Mouse (Mus musculus) stomach, embryonic 16.5 days (tissue): ENCODE measurements at regions not wholly inside any gene's neighbourhood (a gene's known extent, or its start where the extent isn't known, plus 50 kb on each side); places are given as distances from the start of the nearest gene placed in this dataset.

ENCODE experiments used
- ATAC-seq: fragments of 200-750 bp; cut with Nextera tagmentation; 2 replicates; pipeline ENCODE4 v1.8.0; 2017; ENCODE audit warnings: moderate number of reproducible peaks, moderate TSS enrichment; ENCODE audit not compliant: insufficient read depth, low FRiP score
- H3K27ac ChIP-seq: fragments of 300-500 bp; sonication (generic); 2 replicates; pipeline ENCODE4 v1.5.1; 2014; ENCODE audit warnings: low read length
- H3K27me3 ChIP-seq: fragments of 300-500 bp; sonication (generic); 2 replicates; pipeline ENCODE4 v1.6.1; 2014; ENCODE audit warnings: low read length, control low read depth, mixed read lengths; ENCODE audit not compliant: control insufficient read depth, insufficient read depth
- H3K36me3 ChIP-seq: fragments of 300-500 bp; sonication (generic); 2 replicates; pipeline ENCODE4 v1.6.1; 2014; ENCODE audit warnings: low read length; ENCODE audit not compliant: control insufficient read depth, insufficient read depth
- H3K4me1 ChIP-seq: fragments of 300-500 bp; sonication (generic); 2 replicates; pipeline ENCODE4 v1.6.1; 2014; ENCODE audit warnings: low read length, control low read depth, mixed read lengths; ENCODE audit not compliant: control insufficient read depth, insufficient read depth
- H3K4me2 ChIP-seq: fragments of 300-500 bp; sonication (generic); 2 replicates; pipeline ENCODE4 v1.6.1; 2014; ENCODE audit warnings: low read depth, low read length, mixed read lengths
- H3K4me3 ChIP-seq: fragments of 300-500 bp; sonication (generic); replicated peaks from 2 replicates; pipeline ENCODE4 v1.5.1; 2014; ENCODE audit warnings: mild to moderate bottlenecking, low read length
- H3K9ac ChIP-seq: fragments of 300-500 bp; sonication (generic); 2 replicates; pipeline ENCODE4 v1.6.1; 2014; ENCODE audit warnings: low read length
- H3K9me3 ChIP-seq: fragments of 300-500 bp; sonication (generic); replicated peaks from 2 replicates; pipeline ENCODE4 v1.6.1; 2016; ENCODE audit warnings: low read length, control low read depth; ENCODE audit not compliant: control insufficient read depth
- whole genome bisulfite sequencing: fragments of 180-500 bp; shearing (Covaris S2); extraction: QIAGEN DNeasy Blood & Tissue Kit; methylation state at CpG from one replicate; pipeline ENCODE4 v1.1.7; 2014; 5-methylcytosine and 5-hydroxymethylcytosine counted together

GRCm38 (mm10) chr19:14676929-14677328, 79.1 kb upstream of the Tle4 start:
- no peaks in the 10 kb centered on the region for H3K27me3 ChIP-seq
- H3K27ac ChIP-seq = no peak overlapping the region
- peaks cover 4% of the 10 kb centered on the region; the same call in 1 of the 2 replicates for H3K4me1 ChIP-seq
- H3K4me2 ChIP-seq = no peak overlapping the region
- WGBS = 72% methylated on average over 2 of the region's 2 CpGs
- no peak for ATAC-seq
- no peaks in the 10 kb centered on the region for H3K9me3 ChIP-seq
- no peak overlapping the region for H3K9ac ChIP-seq
- no peak overlapping the region for H3K4me3 ChIP-seq
- H3K36me3 ChIP-seq = no peaks in the 10 kb centered on the region

DNA sequence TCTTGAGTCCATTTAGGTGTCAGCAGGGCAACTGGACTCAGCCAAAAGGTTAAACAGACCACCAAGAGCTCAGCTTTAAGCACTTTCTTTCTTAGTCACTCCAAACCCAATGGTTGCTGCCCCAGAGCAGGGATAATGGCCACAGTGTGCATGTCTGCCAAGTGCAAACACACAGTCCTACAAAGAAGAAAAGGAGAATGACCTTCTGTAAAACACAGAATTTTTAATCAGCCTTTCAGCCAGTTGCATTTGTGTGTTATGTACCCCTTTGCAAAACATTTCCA, 72.9 kb upstream of the Tle4 start:
- Histone ChIP-seq H3K4me2 (no peak overlapping the region), H3K4me3 (no peak overlapping the region), H3K4me1 (peaks cover 6% of the 10 kb centered on the region; the same call in 1 of the 2 replicates), H3K9me3 (no peaks in the 10 kb centered on the region), H3K9ac (no peak overlapping the region), H3K27me3 (no peaks in the 10 kb centered on the region), H3K36me3 (no peaks in the 10 kb centered on the region), H3K27ac (no peak overlapping the region)
- no peak for ATAC-seq

DNA sequence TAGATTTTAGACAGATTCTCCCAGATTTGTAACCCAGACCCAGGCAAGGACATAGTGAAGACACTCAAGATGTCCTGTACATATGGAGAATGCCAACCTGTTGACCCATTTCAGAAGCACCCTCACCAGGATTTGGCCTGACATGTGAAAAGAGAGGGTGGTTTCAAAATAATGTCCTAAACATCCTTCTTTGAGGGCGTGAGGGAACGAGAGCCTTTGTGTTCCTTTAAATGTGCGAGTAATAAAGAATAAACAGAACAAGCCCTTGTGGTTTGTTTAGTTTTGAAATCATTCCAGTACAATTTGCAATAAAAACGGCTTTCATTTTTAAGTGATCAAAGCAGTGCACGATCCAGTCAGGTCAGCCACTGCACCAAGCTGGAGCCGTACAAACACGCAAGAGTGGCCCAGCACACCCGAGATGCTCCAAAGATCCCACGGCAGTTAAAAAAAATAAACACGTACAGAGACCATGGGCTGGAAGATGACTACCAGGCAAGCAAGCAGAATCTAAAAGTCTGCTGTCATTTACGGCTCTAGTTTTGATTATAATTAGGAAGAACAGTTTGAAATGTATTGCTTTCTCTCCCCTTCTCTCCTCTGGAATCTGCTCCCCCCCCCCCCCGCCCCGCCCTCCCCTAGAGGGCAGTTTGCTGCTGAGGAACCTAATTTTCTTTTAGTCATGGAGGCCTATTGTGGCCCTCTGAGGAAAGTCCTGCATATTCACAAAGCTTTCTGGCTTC, 72.4 kb upstream of the Tle4 start:
- no peak for ATAC-seq
- no peaks in the 10 kb centered on the region for H3K9me3 ChIP-seq
- H3K4me2 ChIP-seq = peak overlapping the region; percentile 37
- H3K4me3 ChIP-seq = no peak overlapping the region
- peaks cover 6% of the 10 kb centered on the region; the same call in 1 of the 2 replicates for H3K4me1 ChIP-seq
- no peaks in the 10 kb centered on the region for H3K27me3 ChIP-seq
- H3K36me3 ChIP-seq = no peaks in the 10 kb centered on the region
- WGBS = 28% methylated on average over 12 of the region's 13 CpGs
- H3K27ac ChIP-seq = no peak overlapping the region
- no peak overlapping the region for H3K9ac ChIP-seq

GRCm38 (mm10) chr19:14668512-14669181, 70.8 kb upstream of the Tle4 start:
- peaks cover 6% of the 10 kb centered on the region; the same call in 1 of the 2 replicates for H3K4me1 ChIP-seq
- no peak overlapping the region for H3K9ac ChIP-seq
- WGBS = 80% methylated on average over 4 of the region's 4 CpGs
- H3K27ac ChIP-seq = no peak overlapping the region
- H3K4me2 ChIP-seq = no peak overlapping the region
- no peak for ATAC-seq
- no peaks in the 10 kb centered on the region for H3K9me3 ChIP-seq
- H3K4me3 ChIP-seq = no peak overlapping the region
- no peaks in the 10 kb centered on the region for H3K27me3 ChIP-seq
- no peaks in the 10 kb centered on the region for H3K36me3 ChIP-seq

DNA sequence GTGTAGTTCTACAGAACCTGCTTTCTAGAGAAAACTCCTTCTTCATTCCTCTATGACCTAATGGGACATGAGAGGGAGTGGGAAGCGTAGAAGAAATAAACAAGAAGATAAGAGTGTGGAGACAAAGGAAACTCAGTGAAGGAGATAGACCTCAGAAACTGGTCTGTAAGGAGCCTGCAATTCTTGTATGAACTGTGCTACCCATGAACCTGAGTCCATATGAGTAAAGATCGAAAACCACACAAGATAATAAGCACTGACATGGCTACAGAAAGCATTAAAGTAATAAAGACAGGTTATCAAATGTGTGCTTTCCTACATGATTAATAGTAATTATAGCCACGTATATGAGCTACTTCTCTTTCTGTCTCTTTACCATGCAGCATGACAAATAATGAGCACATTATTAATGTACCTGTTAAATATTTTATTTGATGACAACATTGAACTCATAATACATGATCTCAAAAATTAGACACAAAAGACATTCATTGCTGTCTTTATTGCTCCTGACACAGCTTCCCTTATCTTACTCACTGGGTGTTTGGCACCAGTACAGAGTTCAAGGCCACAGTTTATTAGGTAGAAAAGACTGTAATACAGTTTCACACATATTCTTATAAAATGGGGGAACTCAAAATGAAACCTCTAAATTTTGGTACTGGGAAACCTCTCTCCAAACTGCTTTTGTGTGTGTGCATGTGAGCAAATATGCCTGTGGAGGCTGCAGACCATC, 67.0 kb upstream of the Tle4 start:
- 82% methylated on average over 3 of the region's 3 CpGs for WGBS
- no peak for ATAC-seq

DNA sequence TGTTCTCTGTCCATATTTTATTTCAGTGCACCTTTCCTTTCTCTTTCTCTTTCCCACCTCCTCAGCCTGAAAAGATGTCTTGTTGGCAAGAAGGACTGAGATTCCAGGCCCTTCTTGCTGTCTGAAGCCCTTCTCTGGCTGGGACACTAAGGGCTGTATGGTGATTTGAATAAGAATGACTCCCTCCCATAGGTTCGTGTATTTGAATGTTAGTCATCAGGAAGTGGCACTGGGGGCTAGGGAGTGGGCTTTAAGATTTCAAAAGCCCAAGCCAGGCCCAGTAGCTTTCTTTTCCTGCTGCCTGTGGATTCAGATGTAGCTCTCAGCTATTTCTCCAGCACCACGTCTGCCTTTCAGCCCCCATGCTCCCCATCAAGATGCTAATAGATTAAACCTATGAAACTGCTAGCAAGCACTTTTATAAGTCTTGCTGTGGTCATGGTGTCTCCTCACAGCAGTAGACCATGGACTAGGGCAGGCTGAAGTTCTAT, 66.3 kb upstream of the Tle4 start:
- WGBS = 65% methylated on average over 2 of the region's 2 CpGs
- ATAC-seq = no peak
- Histone ChIP-seq H3K4me1 (no peaks in the 10 kb centered on the region), H3K27me3 (no peaks in the 10 kb centered on the region), H3K4me2 (no peak overlapping the region), H3K27ac (no peak overlapping the region), H3K4me3 (no peak overlapping the region), H3K9ac (no peak overlapping the region), H3K36me3 (no peaks in the 10 kb centered on the region), H3K9me3 (no peaks in the 10 kb centered on the region)

More for the DNA sequence above, 67.0 kb upstream of the Tle4 start:
- Histone ChIP-seq H3K36me3 (no peaks in the 10 kb centered on the region), H3K4me1 (no peaks in the 10 kb centered on the region), H3K27me3 (no peaks in the 10 kb centered on the region), H3K27ac (no peak overlapping the region), H3K4me3 (no peak overlapping the region), H3K4me2 (no peak overlapping the region), H3K9ac (no peak overlapping the region), H3K9me3 (no peaks in the 10 kb centered on the region)

- ATAC-seq = no peak
- no peak overlapping the region for H3K4me2 ChIP-seq
- no peaks in the 10 kb centered on the region for H3K4me1 ChIP-seq
- H3K27me3 ChIP-seq = no peaks in the 10 kb centered on the region
- no peak overlapping the region for H3K27ac ChIP-seq
- no peak overlapping the region for H3K4me3 ChIP-seq
- H3K36me3 ChIP-seq = no peaks in the 10 kb centered on the region
- 80% methylated on average over 4 of the region's 4 CpGs for WGBS
- no peak overlapping the region for H3K9ac ChIP-seq
- no peaks in the 10 kb centered on the region for H3K9me3 ChIP-seq
Observed at GRCm38 (mm10) chr19:14663350-14663749, 65.5 kb upstream of the Tle4 start.

DNA sequence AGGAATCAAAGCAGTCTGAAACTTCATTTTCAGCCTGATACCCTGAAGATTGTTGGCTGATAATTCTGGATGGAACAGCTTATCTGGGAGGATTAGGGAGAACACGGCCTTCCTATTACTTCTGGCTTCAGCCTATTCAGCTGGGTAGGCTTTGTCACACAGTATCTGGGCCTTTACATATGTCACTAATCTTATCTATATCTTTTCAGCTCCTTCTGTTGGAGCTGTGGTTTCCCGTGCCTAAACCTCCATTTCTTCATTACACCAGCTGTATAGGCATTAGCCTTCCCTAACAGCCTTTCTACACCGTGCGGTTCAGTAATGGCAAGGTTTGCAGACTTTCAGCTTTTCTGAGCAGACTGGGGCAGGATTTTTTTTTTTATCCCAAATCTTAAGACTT, 61.9 kb upstream of the Tle4 start:
- no peak overlapping the region for H3K9ac ChIP-seq
- H3K9me3 ChIP-seq = no peaks in the 10 kb centered on the region
- ATAC-seq = no peak
- no peak overlapping the region for H3K4me3 ChIP-seq
- no peaks in the 10 kb centered on the region for H3K4me1 ChIP-seq
- no peaks in the 10 kb centered on the region for H3K36me3 ChIP-seq
- H3K4me2 ChIP-seq = no peak overlapping the region
- no peak overlapping the region for H3K27ac ChIP-seq
- 73% methylated on average over 4 of the region's 4 CpGs for WGBS
- H3K27me3 ChIP-seq = no peaks in the 10 kb centered on the region

DNA sequence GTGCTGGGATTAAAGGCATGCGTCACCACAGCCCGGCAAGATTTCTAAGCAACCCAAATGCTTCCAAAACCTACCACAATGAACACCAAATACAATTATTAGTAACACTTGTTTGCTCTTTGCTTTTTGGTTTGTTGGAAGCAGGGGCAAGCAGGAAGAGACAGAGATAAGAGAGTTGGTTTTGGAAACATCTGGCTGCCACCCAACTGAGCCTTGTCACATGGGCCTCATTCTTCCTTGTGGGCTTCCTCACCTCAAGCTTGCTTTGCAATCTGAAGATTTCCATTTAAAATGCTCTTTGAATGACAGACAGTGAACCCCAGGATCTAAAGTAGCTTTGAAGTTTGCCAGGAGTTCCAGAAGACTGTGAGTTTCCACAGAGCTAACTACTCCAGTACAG, 60.6 kb upstream of the Tle4 start:
- no peak overlapping the region for H3K9ac ChIP-seq
- no peak overlapping the region for H3K4me3 ChIP-seq
- ATAC-seq = no peak
- H3K36me3 ChIP-seq = no peaks in the 10 kb centered on the region
- WGBS = 86% methylated on average over 2 of the region's 2 CpGs
- H3K4me1 ChIP-seq = no peaks in the 10 kb centered on the region
- H3K9me3 ChIP-seq = no peaks in the 10 kb centered on the region
- H3K4me2 ChIP-seq = no peak overlapping the region
- no peak overlapping the region for H3K27ac ChIP-seq
- no peaks in the 10 kb centered on the region for H3K27me3 ChIP-seq
